Mouse (Mus musculus) forebrain, embryonic 12.5 days (tissue): ENCODE data around the gene Tgm3. TPM values are rescaled to one million over a fixed set of nuclear protein-coding genes. Genes with fewer than 3 reads are reported as not detected.

Experiments used
- ATAC-seq: fragments of 200-750 bp; cut with Nextera tagmentation; 2 replicates; pipeline ENCODE4 v1.8.0; 2017; ENCODE audit warnings: moderate TSS enrichment; ENCODE audit not compliant: low FRiP score
- H3K27ac ChIP-seq: fragments of 300-500 bp; sonication (generic); 2 replicates; pipeline ENCODE4 v1.5.1; 2016; ENCODE audit warnings: mild to moderate bottlenecking
- H3K27me3 ChIP-seq: fragments of 300-500 bp; sonication (generic); 2 replicates; pipeline ENCODE4 v1.6.1; 2016; ENCODE audit warnings: mild to moderate bottlenecking
- H3K36me3 ChIP-seq: fragments of 300-500 bp; sonication (generic); replicated peaks from 2 replicates; pipeline ENCODE4 v1.6.1; 2016; ENCODE audit warnings: mild to moderate bottlenecking
- H3K4me1 ChIP-seq: fragments of 300-500 bp; sonication (generic); 2 replicates; pipeline ENCODE4 v1.6.1; 2016
- H3K4me2 ChIP-seq: fragments of 300-500 bp; sonication (generic); 2 replicates; pipeline ENCODE4 v1.6.1; 2016; ENCODE audit warnings: mild to moderate bottlenecking, moderate library complexity
- H3K4me3 ChIP-seq: fragments of 300-500 bp; sonication (generic); replicated peaks from 2 replicates; pipeline ENCODE4 v1.5.1; 2016; ENCODE audit warnings: mild to moderate bottlenecking
- H3K9ac ChIP-seq: fragments of 300-500 bp; sonication (generic); 2 replicates; pipeline ENCODE4 v1.6.1; 2016; ENCODE audit warnings: mild to moderate bottlenecking
- H3K9me3 ChIP-seq: fragments of 300-500 bp; sonication (generic); 2 replicates; pipeline ENCODE4 v1.6.1; 2016
- whole genome bisulfite sequencing: fragments of 180-500 bp; shearing (Covaris S2); methylation state at CpG from one replicate; pipeline ENCODE4 v1.1.7; 2016; 5-methylcytosine and 5-hydroxymethylcytosine counted together
- polyA plus RNA-seq: library from polyadenylated mRNA; unstranded; fragments of >200 nt; fragmentation: Nextera tagmentation; extraction: Ambion mirVana; gene quantifications from 2 replicates; pipeline ENCODE4 v1.2.1, GENCODE M21; 2016

Gene Tgm3
- polyA plus RNA-seq, 1 experiment from 2014 or later, result not detected

- Histone ChIP-seq H3K9ac (no peak overlapping the region), H3K27me3 (no peaks in the 10 kb centered on the region), H3K27ac (no peak overlapping the region), H3K9me3 (no peaks in the 10 kb centered on the region), H3K4me3 (no peak overlapping the region), H3K36me3 (no peaks in the 10 kb centered on the region), H3K4me1 (no peaks in the 10 kb centered on the region), H3K4me2 (no peak overlapping the region)
- ATAC-seq, result no peak
- WGBS, result 85% methylated on average over 4 of the region's 4 CpGs
Observed at GRCm38 (mm10) chr2:130027890-130028289, 15.7 kb downstream of the Tgm3 start.

GRCm38 (mm10) chr2:130029826-130030225 lies 17.7 kb downstream of the Tgm3 start:
- no peaks in the 10 kb centered on the region for H3K27me3 ChIP-seq
- no peaks in the 10 kb centered on the region for H3K4me1 ChIP-seq
- no peaks in the 10 kb centered on the region for H3K36me3 ChIP-seq
- H3K9ac ChIP-seq, result no peak overlapping the region
- no peak overlapping the region for H3K4me3 ChIP-seq
- WGBS, result 92% methylated on average over 11 of the region's 11 CpGs
- no peak overlapping the region for H3K4me2 ChIP-seq
- H3K27ac ChIP-seq, result no peak overlapping the region
- H3K9me3 ChIP-seq, result no peaks in the 10 kb centered on the region
- ATAC-seq, result no peak

GRCm38 (mm10) chr2:130032661-130033060 lies 20.5 kb downstream of the Tgm3 start:
- 78% methylated on average over 3 of the region's 3 CpGs for WGBS
- Histone ChIP-seq H3K27ac (no peak overlapping the region), H3K4me3 (no peak overlapping the region), H3K9ac (no peak overlapping the region), H3K36me3 (no peaks in the 10 kb centered on the region), H3K27me3 (no peaks in the 10 kb centered on the region), H3K9me3 (no peaks in the 10 kb centered on the region), H3K4me2 (no peak overlapping the region), H3K4me1 (no peaks in the 10 kb centered on the region)
- ATAC-seq, result no peak

GRCm38 (mm10) chr2:130036846-130037245 lies 24.7 kb downstream of the Tgm3 start:
- no peak overlapping the region for H3K4me3 ChIP-seq
- no peaks in the 10 kb centered on the region for H3K27me3 ChIP-seq
- no peak overlapping the region for H3K4me2 ChIP-seq
- no peak for ATAC-seq
- H3K9me3 ChIP-seq, result no peaks in the 10 kb centered on the region
- H3K36me3 ChIP-seq, result no peaks in the 10 kb centered on the region
- no peaks in the 10 kb centered on the region for H3K4me1 ChIP-seq
- H3K27ac ChIP-seq, result no peak overlapping the region
- no peak overlapping the region for H3K9ac ChIP-seq
- WGBS, result 73% methylated on average over 8 of the region's 8 CpGs

- no peaks in the 10 kb centered on the region for H3K9me3 ChIP-seq
- H3K4me3 ChIP-seq, result no peak overlapping the region
- H3K4me2 ChIP-seq, result no peak overlapping the region
- no peak overlapping the region for H3K27ac ChIP-seq
- 60% methylated on average over 3 of the region's 3 CpGs for WGBS
- no peak for ATAC-seq
- H3K9ac ChIP-seq, result no peak overlapping the region
- no peaks in the 10 kb centered on the region for H3K27me3 ChIP-seq
- no peaks in the 10 kb centered on the region for H3K36me3 ChIP-seq
- H3K4me1 ChIP-seq, result no peaks in the 10 kb centered on the region
Observed at GRCm38 (mm10) chr2:130038971-130039370, 26.8 kb downstream of the Tgm3 start.

GRCm38 (mm10) chr2:130040190-130040886 lies 28.2 kb downstream of the Tgm3 start:
- Histone ChIP-seq H3K9me3 (no peaks in the 10 kb centered on the region), H3K36me3 (no peaks in the 10 kb centered on the region), H3K9ac (no peak overlapping the region), H3K27ac (no peak overlapping the region), H3K4me3 (no peak overlapping the region), H3K4me2 (no peak overlapping the region), H3K4me1 (no peaks in the 10 kb centered on the region), H3K27me3 (no peaks in the 10 kb centered on the region)
- ATAC-seq, result no peak
- WGBS, result 81% methylated on average over 6 of the region's 6 CpGs

- Histone ChIP-seq H3K27ac (no peak overlapping the region), H3K4me1 (no peaks in the 10 kb centered on the region), H3K4me2 (no peak overlapping the region), H3K9ac (no peak overlapping the region), H3K36me3 (no peaks in the 10 kb centered on the region), H3K9me3 (no peaks in the 10 kb centered on the region), H3K27me3 (no peaks in the 10 kb centered on the region), H3K4me3 (no peak overlapping the region)
- 90% methylated on average over 4 of the region's 4 CpGs for WGBS
- ATAC-seq, result no peak
Observed at GRCm38 (mm10) chr2:130043835-130044234, 31.7 kb downstream of the Tgm3 start.

- Histone ChIP-seq H3K4me2 (no peak overlapping the region), H3K9me3 (no peaks in the 10 kb centered on the region), H3K36me3 (no peaks in the 10 kb centered on the region), H3K27me3 (no peaks in the 10 kb centered on the region), H3K27ac (no peak overlapping the region), H3K4me1 (no peaks in the 10 kb centered on the region), H3K4me3 (no peak overlapping the region), H3K9ac (no peak overlapping the region)
- no peak for ATAC-seq
- WGBS, result 77% methylated on average over 13 of the region's 13 CpGs
Observed at GRCm38 (mm10) chr2:130047923-130048440, 35.8 kb downstream of the Tgm3 start.

- Histone ChIP-seq H3K4me1 (no peaks in the 10 kb centered on the region), H3K9me3 (no peaks in the 10 kb centered on the region), H3K4me2 (no peak overlapping the region), H3K27ac (no peak overlapping the region), H3K36me3 (no peaks in the 10 kb centered on the region), H3K9ac (no peak overlapping the region), H3K27me3 (no peaks in the 10 kb centered on the region), H3K4me3 (no peak overlapping the region)
- WGBS, result 81% methylated on average over 6 of the region's 6 CpGs
- ATAC-seq, result no peak
Observed at GRCm38 (mm10) chr2:130048792-130049191, 36.6 kb downstream of the Tgm3 start.

GRCm38 (mm10) chr2:130058149-130058548 lies 46.0 kb downstream of the Tgm3 start:
- no peak overlapping the region for H3K27ac ChIP-seq
- H3K4me1 ChIP-seq, result no peaks in the 10 kb centered on the region
- no peaks in the 10 kb centered on the region for H3K36me3 ChIP-seq
- no peak overlapping the region for H3K4me2 ChIP-seq
- H3K9ac ChIP-seq, result no peak overlapping the region
- no peak for ATAC-seq
- H3K27me3 ChIP-seq, result no peaks in the 10 kb centered on the region
- no peaks in the 10 kb centered on the region for H3K9me3 ChIP-seq
- no peak overlapping the region for H3K4me3 ChIP-seq
- 65% methylated on average over 1 of the region's 1 CpGs for WGBS

- WGBS, result 30% methylated on average over 3 of the region's 3 CpGs
Observed at GRCm38 (mm10) chr2:130068228-130068627, 56.1 kb downstream of the Tgm3 start.

GRCm38 (mm10) chr2:130070396-130070795 lies 58.2 kb downstream of the Tgm3 start:
- Histone ChIP-seq H3K9ac (no peak overlapping the region), H3K4me1 (no peaks in the 10 kb centered on the region), H3K4me2 (no peak overlapping the region), H3K27ac (no peak overlapping the region), H3K4me3 (no peak overlapping the region), H3K27me3 (no peaks in the 10 kb centered on the region), H3K36me3 (no peaks in the 10 kb centered on the region), H3K9me3 (no peaks in the 10 kb centered on the region)
- ATAC-seq, result no peak
- 82% methylated on average over 2 of the region's 2 CpGs for WGBS

More at GRCm38 (mm10) chr2:130068228-130068627, 56.1 kb downstream of the Tgm3 start:
- Histone ChIP-seq H3K27ac (no peak overlapping the region), H3K4me2 (no peak overlapping the region), H3K27me3 (no peaks in the 10 kb centered on the region), H3K4me3 (no peak overlapping the region), H3K4me1 (no peaks in the 10 kb centered on the region), H3K36me3 (no peaks in the 10 kb centered on the region), H3K9ac (no peak overlapping the region), H3K9me3 (no peaks in the 10 kb centered on the region)
- ATAC-seq, result no peak
